Mouse (Mus musculus) MEL (cell line): ENCODE data around the gene Tpcn2.

Experiments
- CTCF ChIP-seq, 3 experiments: IDR thresholded peaks in 2 of 3; conservative IDR thresholded peaks in 1 of 3; 2 replicates each; pipeline ENCODE4 v1.5.1; 2011 to 2012; ENCODE audit warnings: low read length in 3 of 3, low read depth in 2 of 3, mild to moderate bottlenecking in 2 of 3, improper control_type of control experiment in 1 of 3, inconsistent platforms in 1 of 3, mixed read lengths in 1 of 3, moderate library complexity in 1 of 3; ENCODE audit not compliant: control insufficient read depth in 1 of 3, insufficient read depth in 1 of 3, poor library complexity in 1 of 3, severe bottlenecking in 1 of 3
- MAX ChIP-seq: IDR thresholded peaks from 2 replicates; pipeline ENCODE4 v1.6.1; 2011; ENCODE audit warnings: low read length, improper control_type of control experiment

- no peak for TF ChIP-seq CTCF (IDR thresholded peaks at IDR 0.05 in 2 of 3, conservative IDR thresholded peaks at IDR 0.05 in 1 of 3; ENCODE audit: control insufficient read depth in 1 of 3, insufficient read depth in 1 of 3, low read depth in 2 of 3, low read length in 3 of 3, poor library complexity in 1 of 3, severe bottlenecking in 1 of 3)
- no peak for TF ChIP-seq MAX
Measured at GRCm38 (mm10) chr7:145266011-145266410, 17.8 kb downstream of the Tpcn2 start.
